Mouse (Mus musculus) midbrain, embryonic 16.5 days (tissue): ENCODE results near the gene Serpinb1a. TPM values are rescaled to one million over a fixed set of nuclear protein-coding genes. Genes with fewer than 3 reads are reported as not detected.

Source experiments
- ATAC-seq: fragments of 200-750 bp; cut with Nextera tagmentation; 2 replicates; pipeline ENCODE4 v1.8.0; 2017; ENCODE audit warnings: moderate TSS enrichment
- H3K27ac ChIP-seq: fragments of 300-500 bp; sonication (generic); 2 replicates; pipeline ENCODE4 v1.5.1; 2014; ENCODE audit warnings: mild to moderate bottlenecking, low read length, mixed read lengths
- H3K27me3 ChIP-seq: fragments of 300-500 bp; sonication (generic); 2 replicates; pipeline ENCODE4 v1.6.1; 2014; ENCODE audit warnings: low read depth, low read length, mixed read lengths; ENCODE audit not compliant: control insufficient read depth, insufficient read depth
- H3K36me3 ChIP-seq: fragments of 300-500 bp; sonication (generic); 2 replicates; pipeline ENCODE4 v1.6.1; 2014; ENCODE audit warnings: mild to moderate bottlenecking, low read length, moderate library complexity, mixed read lengths; ENCODE audit not compliant: control insufficient read depth, insufficient read depth
- H3K4me1 ChIP-seq: fragments of 300-500 bp; sonication (generic); 2 replicates; pipeline ENCODE4 v1.6.1; 2014; ENCODE audit warnings: mild to moderate bottlenecking, low read length, mixed read lengths; ENCODE audit not compliant: control insufficient read depth, insufficient read depth
- H3K4me2 ChIP-seq: fragments of 300-500 bp; sonication (generic); 2 replicates; pipeline ENCODE4 v1.6.1; 2014; ENCODE audit warnings: mild to moderate bottlenecking, low read length, mixed read lengths
- H3K4me3 ChIP-seq: fragments of 300-500 bp; sonication (generic); 2 replicates; pipeline ENCODE4 v1.5.1; 2014; ENCODE audit warnings: low read depth, mild to moderate bottlenecking, low read length, moderate library complexity, mixed read lengths
- H3K9ac ChIP-seq: fragments of 300-500 bp; sonication (generic); 2 replicates; pipeline ENCODE4 v1.6.1; 2014; ENCODE audit warnings: low read depth, low read length, mixed read lengths
- H3K9me3 ChIP-seq: fragments of 300-500 bp; sonication (generic); replicated peaks from 2 replicates; pipeline ENCODE4 v1.6.1; 2014; ENCODE audit warnings: mild to moderate bottlenecking, low read length, mixed read lengths; ENCODE audit not compliant: control insufficient read depth, poor library complexity, severe bottlenecking
- WGBS: fragments of 180-500 bp; shearing (Covaris S2); extraction: QIAGEN DNeasy Blood & Tissue Kit; methylation state at CpG from one replicate; pipeline ENCODE4 v1.1.7; 2014; 5-methylcytosine and 5-hydroxymethylcytosine counted together
- polyA plus RNA-seq: library from polyadenylated mRNA; unstranded; fragments of >200 nt; fragmentation: Nextera tagmentation; extraction: Ambion mirVana; gene quantifications from 2 replicates; pipeline ENCODE4 v1.2.1, GENCODE M21; 2015

The Serpinb1a gene
- polyA plus RNA-seq, 1 experiment from 2014 or later: 2.3 TPM

DNA sequence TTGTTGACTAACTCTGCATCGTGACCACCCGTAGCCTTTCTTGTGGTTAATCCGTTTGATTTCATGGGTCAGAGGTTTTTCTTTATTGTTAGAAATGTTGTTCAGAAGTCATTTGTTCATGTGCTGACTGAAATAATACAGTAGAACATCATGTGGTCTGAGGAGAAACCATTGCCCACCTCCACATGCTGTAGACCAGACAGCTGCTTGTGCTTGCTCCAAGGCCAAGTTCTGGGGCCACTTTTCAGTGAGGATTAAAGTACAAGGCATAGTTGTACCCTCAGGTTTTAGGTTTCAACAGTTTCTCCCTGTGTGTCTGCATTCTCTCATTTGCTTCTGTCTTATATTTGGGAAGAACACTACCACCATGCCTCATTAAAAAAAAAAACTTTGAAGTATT is 43.4 kb downstream of the Serpinb1a start:
- Histone ChIP-seq H3K9me3 (no peaks in the 10 kb centered on the region), H3K4me3 (no peak overlapping the region), H3K4me2 (no peak overlapping the region), H3K4me1 (peaks cover 21% of the 10 kb centered on the region), H3K27me3 (no peaks in the 10 kb centered on the region), H3K36me3 (peaks cover 19% of the 10 kb centered on the region), H3K27ac (no peak overlapping the region), H3K9ac (no peak overlapping the region)
- ATAC-seq: no peak
- 28% methylated on average over 3 of the region's 3 CpGs for WGBS

DNA sequence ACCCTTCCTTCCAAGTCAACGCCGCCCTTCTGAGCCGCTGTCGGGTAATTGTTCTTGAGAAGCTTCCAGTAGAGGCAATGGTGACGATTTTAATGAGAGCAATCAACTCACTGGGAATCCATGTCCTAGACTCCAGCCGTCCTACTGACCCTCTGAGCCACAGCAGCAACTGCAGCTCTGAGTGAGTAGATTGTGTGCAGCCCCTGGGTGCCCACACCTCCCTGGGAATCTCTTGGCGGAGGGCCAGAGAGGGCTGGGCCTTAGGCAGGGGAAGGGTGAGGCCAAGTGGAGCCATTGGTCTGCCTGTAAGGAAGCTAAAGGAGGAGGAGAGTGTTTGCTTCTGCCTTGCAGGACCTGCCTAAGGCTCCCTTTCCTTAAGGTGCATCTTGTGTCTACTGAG is 44.2 kb downstream of the Serpinb1a start:
- peaks cover 21% of the 10 kb centered on the region for H3K4me1 ChIP-seq
- ATAC-seq: no peak
- no peak overlapping the region for H3K27ac ChIP-seq
- no peak overlapping the region for H3K4me2 ChIP-seq
- WGBS: 68% methylated on average over 7 of the region's 7 CpGs
- H3K9ac ChIP-seq: no peak overlapping the region
- no peak overlapping the region for H3K4me3 ChIP-seq
- H3K27me3 ChIP-seq: no peaks in the 10 kb centered on the region
- no peaks in the 10 kb centered on the region for H3K9me3 ChIP-seq
- H3K36me3 ChIP-seq: peaks cover 19% of the 10 kb centered on the region

DNA sequence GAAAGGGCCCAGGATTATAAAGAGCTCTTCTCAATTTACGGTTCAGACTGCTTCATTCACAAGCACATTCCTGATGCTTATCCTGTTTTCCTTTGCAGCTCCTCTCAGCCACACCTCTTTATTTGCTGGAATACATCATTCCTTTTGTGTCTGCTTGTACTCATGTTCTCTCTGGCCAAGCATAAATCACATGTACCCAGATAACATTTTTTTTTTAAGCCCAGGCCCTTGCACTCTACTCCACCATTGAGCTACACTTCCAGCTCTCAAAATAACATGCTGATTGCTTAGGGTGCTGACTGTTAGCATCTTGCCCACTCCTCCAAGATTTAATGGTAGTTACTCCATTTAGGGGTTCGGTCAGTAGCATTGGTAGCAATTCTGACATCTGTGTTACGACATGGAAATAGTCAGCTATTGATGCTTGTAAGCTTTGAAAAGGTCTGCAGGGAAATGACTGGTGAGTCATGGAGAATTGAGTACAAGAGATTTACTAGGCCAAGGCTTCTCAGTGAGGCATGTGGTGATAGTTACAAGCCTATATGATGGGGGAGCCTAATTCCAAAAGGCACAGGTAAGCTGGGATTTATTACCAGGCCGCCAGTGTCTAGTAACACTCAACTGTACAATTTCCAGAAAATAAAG is 47.2 kb downstream of the Serpinb1a start:
- ATAC-seq: no peak
- Histone ChIP-seq H3K4me2 (peak overlapping the region; percentile 80), H3K4me3 (peak overlapping the region; percentile 97), H3K27ac (no peak overlapping the region), H3K36me3 (peaks cover 17% of the 10 kb centered on the region), H3K9me3 (no peaks in the 10 kb centered on the region), H3K4me1 (peaks cover 24% of the 10 kb centered on the region), H3K27me3 (no peaks in the 10 kb centered on the region), H3K9ac (peak overlapping the region; percentile 94)
- whole genome bisulfite sequencing: 63% methylated on average over 4 of the region's 4 CpGs

DNA sequence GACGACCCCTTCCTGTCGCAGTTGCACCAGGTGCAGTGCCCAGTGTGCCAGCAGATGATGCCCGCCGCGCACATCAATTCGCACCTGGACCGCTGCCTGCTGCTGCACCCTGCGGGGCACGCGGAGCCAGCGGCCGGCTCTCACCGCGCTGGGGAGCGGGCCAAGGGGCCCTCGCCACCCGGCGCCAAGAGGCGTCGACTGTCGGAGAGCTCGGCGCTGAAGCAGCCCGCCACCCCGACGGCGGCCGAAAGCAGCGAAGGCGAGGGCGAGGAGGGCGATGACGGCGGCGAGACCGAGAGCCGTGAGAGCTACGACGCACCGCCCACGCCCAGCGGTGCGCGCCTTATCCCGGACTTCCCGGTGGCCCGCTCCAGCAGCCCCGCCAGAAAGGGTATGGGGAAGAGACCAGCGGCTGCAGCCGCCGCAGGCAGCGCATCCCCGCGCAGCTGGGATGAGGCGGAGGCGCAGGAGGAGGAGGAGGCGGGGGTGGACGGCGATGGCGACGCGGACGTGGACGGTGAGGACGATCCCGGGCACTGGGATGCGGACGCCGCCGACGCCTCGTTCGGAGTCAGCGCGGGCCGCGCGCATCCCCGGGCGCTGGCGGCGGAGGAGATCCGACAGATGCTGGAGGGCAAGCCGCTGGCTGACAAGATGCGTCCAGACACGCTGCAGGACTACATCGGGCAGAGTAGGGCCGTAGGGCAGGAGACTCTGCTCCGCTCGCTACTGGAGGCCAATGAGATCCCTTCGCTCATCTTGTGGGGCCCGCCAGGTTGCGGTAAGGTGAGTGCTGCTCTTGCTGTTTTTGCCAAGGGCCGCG is 48.5 kb downstream of the Serpinb1a start, which contains the start of gene D930007J09Rik:
TSS of gene D930007J09Rik (minus strand) at position 591 of the 823 bp plus-strand sequence.
- under 1% methylated on average over 90 of the region's 95 CpGs for WGBS
- H3K36me3 ChIP-seq: peaks cover 11% of the 10 kb centered on the region
- peak within 1 kb of the TSS; percentile 93 for H3K27ac ChIP-seq
- H3K4me2 ChIP-seq: peak within 1 kb of the TSS; percentile 80
- peak within 1 kb of the TSS; percentile 94 for H3K9ac ChIP-seq
- H3K4me1 ChIP-seq: peaks cover 24% of the 10 kb centered on the region
- ATAC-seq: peak; percentile 30
- H3K27me3 ChIP-seq: no peaks in the 10 kb centered on the region
- no peaks in the 10 kb centered on the region for H3K9me3 ChIP-seq
- H3K4me3 ChIP-seq: peak within 1 kb of the TSS; percentile 97

DNA sequence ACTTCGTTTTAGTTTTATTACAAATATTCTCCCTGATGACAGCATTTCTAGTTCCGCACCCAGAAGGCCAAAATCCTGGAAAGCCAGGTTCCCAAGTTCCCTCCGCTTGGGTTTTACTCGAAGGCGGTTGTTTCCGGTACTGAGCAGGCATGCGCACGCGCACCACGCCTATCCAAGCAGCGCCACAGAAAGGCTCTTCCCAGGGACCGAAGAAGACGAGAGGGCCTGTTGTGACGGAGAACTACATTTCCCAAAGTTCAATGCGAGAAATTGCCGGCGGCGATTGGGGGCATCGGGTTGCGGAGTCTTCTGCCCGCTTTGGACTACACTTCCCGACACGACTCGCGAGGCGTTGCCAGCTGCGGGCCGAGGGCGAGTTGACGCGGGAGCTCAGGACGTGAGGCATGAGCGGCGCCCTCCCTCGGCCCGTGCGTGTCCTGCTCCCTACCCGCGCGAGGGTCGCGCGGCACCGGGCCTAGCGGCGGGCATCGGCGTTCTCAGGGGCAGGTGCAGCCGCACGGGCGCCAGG is 49.2 kb downstream of the Serpinb1a start, which contains the start of gene Wrnip1:
TSS of gene Wrnip1 (plus strand) at position 346 of the 529 bp plus-strand sequence.
- ATAC-seq: peak; percentile 99
- peak within 1 kb of the TSS; percentile 97 for H3K4me3 ChIP-seq
- H3K27me3 ChIP-seq: no peaks in the 10 kb centered on the region
- H3K27ac ChIP-seq: peak within 1 kb of the TSS; percentile 93
- H3K9me3 ChIP-seq: no peaks in the 10 kb centered on the region
- H3K4me1 ChIP-seq: peaks cover 24% of the 10 kb centered on the region
- peak within 1 kb of the TSS; percentile 80 for H3K4me2 ChIP-seq
- WGBS: under 1% methylated on average over 39 of the region's 51 CpGs
- H3K9ac ChIP-seq: peak within 1 kb of the TSS; percentile 94
- H3K36me3 ChIP-seq: peaks cover 7% of the 10 kb centered on the region

- H3K4me3 ChIP-seq: no peak overlapping the region
- H3K4me1 ChIP-seq: peaks cover 24% of the 10 kb centered on the region
- H3K27ac ChIP-seq: no peak overlapping the region
- H3K9ac ChIP-seq: no peak overlapping the region
- ATAC-seq: no peak
- no peaks in the 10 kb centered on the region for H3K36me3 ChIP-seq
- peak overlapping the region; percentile 55 for H3K4me2 ChIP-seq
- no peaks in the 10 kb centered on the region for H3K9me3 ChIP-seq
- H3K27me3 ChIP-seq: no peaks in the 10 kb centered on the region
These were observed 50.1 kb downstream of the Serpinb1a start for GRCm38 (mm10) chr13:32800859-32801258.

DNA sequence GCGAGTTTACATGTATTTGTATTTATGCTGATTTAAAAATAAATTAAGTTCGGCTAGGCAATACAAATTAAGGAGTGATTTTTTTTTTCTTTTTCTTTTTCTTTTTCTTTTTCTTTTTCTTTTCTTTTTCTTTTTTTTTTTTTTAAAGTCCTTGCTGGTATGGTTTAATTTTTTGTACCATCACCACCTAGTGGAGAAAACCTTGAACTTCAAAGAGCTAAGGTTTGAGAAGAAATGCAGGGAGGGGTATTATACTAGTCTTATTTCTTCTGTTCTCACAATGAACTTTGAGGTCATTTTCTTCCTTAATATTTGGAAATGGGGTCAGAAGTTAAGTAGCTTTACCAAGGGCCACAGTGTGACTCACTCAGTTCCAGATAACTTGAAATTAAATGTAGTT is 51.9 kb downstream of the Serpinb1a start:
- Histone ChIP-seq H3K4me2 (no peak overlapping the region), H3K9me3 (no peaks in the 10 kb centered on the region), H3K36me3 (no peaks in the 10 kb centered on the region), H3K9ac (no peak overlapping the region), H3K27ac (no peak overlapping the region), H3K4me1 (peaks cover 13% of the 10 kb centered on the region), H3K4me3 (no peak overlapping the region), H3K27me3 (no peaks in the 10 kb centered on the region)
- no peak for ATAC-seq
- WGBS: 82% methylated on average over 2 of the region's 2 CpGs

DNA sequence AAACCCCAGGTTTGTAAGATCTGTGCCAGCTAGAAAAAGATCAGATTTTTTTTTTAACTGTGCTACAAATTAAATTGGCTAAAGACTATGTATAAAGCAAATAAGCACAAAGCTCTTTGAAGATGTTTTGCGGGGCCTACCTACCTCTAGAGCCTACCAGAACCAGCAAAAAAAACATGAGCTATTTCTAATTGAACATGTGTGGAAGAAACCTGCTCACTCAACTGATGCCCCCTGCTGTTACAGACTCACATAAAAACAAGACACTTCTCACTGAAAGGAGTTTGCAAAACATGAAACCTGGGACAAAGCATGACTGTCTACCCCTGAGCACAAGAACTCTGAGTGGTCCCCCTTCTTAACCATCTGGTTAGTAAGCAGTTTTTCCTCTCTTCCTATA is 53.9 kb downstream of the Serpinb1a start:
- Histone ChIP-seq H3K4me3 (no peak overlapping the region), H3K36me3 (no peaks in the 10 kb centered on the region), H3K27ac (no peak overlapping the region), H3K27me3 (no peaks in the 10 kb centered on the region), H3K9me3 (no peaks in the 10 kb centered on the region), H3K4me2 (no peak overlapping the region), H3K9ac (no peak overlapping the region), H3K4me1 (0 out of 2 replicates have a peak, but pooled peaks cover 2% of the 10 kb centered on the region)
- WGBS: 91% methylated on average over 1 of the region's 1 CpGs
- no peak for ATAC-seq

GRCm38 (mm10) chr13:32795166-32795565 is 55.8 kb downstream of the Serpinb1a start:
- Histone ChIP-seq H3K27me3 (no peaks in the 10 kb centered on the region), H3K4me2 (no peak overlapping the region), H3K4me3 (no peak overlapping the region), H3K9me3 (no peaks in the 10 kb centered on the region), H3K27ac (no peak overlapping the region), H3K36me3 (no peaks in the 10 kb centered on the region), H3K4me1 (no peaks in the 10 kb centered on the region), H3K9ac (no peak overlapping the region)
- WGBS: 87% methylated on average over 5 of the region's 5 CpGs
- ATAC-seq: no peak
